Mouse (Mus musculus): Measurements from ENCODE around the gene Ryr1. TPM values are rescaled to one million over a fixed set of nuclear protein-coding genes. Genes with fewer than 3 reads are reported as not detected.
A peak's percentile ranks its signal among the peaks of the same experiment; 100 is the strongest.

Ryr1 gene
- polyA plus RNA-seq, 1 experiment from 2014 or later = 19.7 TPM

DNA sequence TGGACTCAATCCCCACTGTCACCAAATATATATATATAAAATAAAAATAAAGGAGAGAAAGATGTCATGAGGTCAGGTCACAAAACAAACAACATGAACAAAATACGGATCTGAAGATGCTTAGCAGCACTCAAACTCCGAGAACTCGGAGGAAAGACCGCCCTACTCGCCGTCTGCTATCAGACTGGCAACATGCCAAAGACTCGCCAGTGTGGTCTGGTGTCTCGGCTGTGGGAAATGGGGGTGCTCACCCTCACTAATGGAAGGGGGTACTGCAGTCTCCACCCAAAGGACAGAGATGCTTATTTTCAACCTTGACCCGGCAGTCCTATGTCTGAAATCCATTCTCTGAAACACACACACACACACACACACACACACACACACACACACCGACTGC is 93.3 kb downstream of the Ryr1 start:
- Histone ChIP-seq H3K9ac (replicated peaks; ENCODE audit: low read depth, low read length) (no peak overlapping the region), H3K27me3 (replicated peaks; ENCODE audit: control insufficient read depth, insufficient read depth, low read length) (no peaks in the 10 kb centered on the region), H3K4me2 (ENCODE audit: low read length) (no peak overlapping the region), H3K4me3 (replicated peaks; ENCODE audit: low read length) (no peak overlapping the region), H3K9me3 (ENCODE audit: control insufficient read depth, low read length) (no peaks in the 10 kb centered on the region), H3K27ac (ENCODE audit: low read length) (no peak overlapping the region), H3K36me3 (ENCODE audit: control insufficient read depth, insufficient read depth) (no peaks in the 10 kb centered on the region), H3K4me1 (replicated peaks; ENCODE audit: control insufficient read depth, insufficient read depth, low read length) (no peaks in the 10 kb centered on the region)
- 53% methylated on average over 10 of the region's 10 CpGs for WGBS
- no peak for ATAC-seq

DNA sequence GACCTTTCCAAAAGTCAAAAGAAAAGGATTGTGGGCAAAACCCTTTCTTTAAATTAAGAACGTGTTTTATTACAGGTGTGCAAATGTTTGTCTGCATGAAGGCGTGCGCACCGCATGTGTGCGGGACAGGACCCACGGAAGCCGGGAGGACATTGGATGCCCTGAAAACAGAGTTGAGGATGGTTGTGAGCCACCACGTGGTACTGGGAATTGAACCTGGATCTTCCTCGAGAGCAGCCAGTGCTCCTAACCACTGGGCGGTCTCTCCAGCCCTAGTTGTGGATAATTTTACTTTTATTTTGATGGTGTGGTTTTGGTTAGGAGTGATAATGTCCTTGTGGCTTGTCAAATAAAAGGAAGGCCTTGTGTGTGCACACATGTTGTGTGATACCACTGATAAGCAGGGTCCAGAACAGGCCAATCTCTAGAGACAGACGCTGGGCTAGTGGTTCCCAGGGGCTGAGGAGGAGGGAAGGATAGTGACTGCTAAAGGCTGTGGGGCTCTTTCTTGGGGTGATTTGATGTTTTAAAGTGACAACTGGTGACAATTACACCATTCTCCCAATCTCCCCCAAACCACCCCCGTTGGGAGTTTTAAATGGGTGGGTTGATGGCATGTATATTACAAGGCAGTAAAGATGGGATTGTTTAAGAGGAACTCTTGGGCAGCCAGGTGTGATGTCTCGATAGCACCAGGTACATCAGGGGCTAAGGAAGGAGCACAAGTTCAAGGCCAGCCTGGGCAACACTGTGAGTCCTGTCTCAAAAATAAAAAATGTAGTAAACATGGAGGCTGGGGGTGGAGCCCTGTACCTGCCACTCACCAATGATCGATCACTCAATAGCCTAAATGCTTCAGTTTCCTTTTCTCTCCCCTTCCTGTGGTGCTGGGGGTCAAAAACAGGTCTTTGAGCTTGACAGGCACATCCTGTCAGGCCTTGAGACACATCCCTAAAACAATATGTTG is 95.0 kb downstream of the Ryr1 start:
- Histone ChIP-seq H3K9ac (replicated peaks; ENCODE audit: low read depth, low read length) (no peak overlapping the region), H3K4me1 (replicated peaks; ENCODE audit: control insufficient read depth, insufficient read depth, low read length) (no peaks in the 10 kb centered on the region), H3K27me3 (replicated peaks; ENCODE audit: control insufficient read depth, insufficient read depth, low read length) (no peaks in the 10 kb centered on the region), H3K27ac (ENCODE audit: low read length) (no peak overlapping the region), H3K4me3 (replicated peaks; ENCODE audit: low read length) (no peak overlapping the region), H3K4me2 (ENCODE audit: low read length) (no peak overlapping the region), H3K36me3 (ENCODE audit: control insufficient read depth, insufficient read depth) (no peaks in the 10 kb centered on the region), H3K9me3 (ENCODE audit: control insufficient read depth, low read length) (no peaks in the 10 kb centered on the region)
- no peak for ATAC-seq
- WGBS = 93% methylated on average over 14 of the region's 14 CpGs

DNA sequence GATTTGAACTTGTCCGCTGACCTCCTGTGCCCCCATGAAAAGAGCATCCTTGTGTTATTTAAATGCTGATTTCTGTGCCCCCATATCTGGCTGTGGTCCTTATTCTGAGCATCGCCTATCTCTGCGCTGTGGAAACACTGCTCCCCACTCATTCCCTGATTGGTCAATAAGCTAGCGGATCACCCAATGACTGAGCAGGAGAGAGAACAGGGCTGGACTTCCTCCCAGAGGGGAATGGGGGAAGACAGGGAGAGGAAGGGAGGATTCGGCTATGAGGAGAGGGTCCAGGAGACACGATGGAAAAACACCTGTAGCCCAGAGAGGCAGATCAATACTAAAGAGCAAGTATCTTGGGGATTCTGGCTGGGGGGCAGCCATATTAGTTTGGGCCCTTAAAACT is 96.2 kb downstream of the Ryr1 start:
- Histone ChIP-seq H3K4me3 (replicated peaks; ENCODE audit: low read length) (no peak overlapping the region), H3K4me1 (replicated peaks; ENCODE audit: control insufficient read depth, insufficient read depth, low read length) (no peaks in the 10 kb centered on the region), H3K36me3 (ENCODE audit: control insufficient read depth, insufficient read depth) (no peaks in the 10 kb centered on the region), H3K27me3 (replicated peaks; ENCODE audit: control insufficient read depth, insufficient read depth, low read length) (no peaks in the 10 kb centered on the region), H3K9me3 (ENCODE audit: control insufficient read depth, low read length) (no peaks in the 10 kb centered on the region), H3K4me2 (ENCODE audit: low read length) (no peak overlapping the region), H3K9ac (replicated peaks; ENCODE audit: low read depth, low read length) (no peak overlapping the region), H3K27ac (ENCODE audit: low read length) (no peak overlapping the region)
- no peak for ATAC-seq
- 76% methylated on average over 6 of the region's 6 CpGs for WGBS

DNA sequence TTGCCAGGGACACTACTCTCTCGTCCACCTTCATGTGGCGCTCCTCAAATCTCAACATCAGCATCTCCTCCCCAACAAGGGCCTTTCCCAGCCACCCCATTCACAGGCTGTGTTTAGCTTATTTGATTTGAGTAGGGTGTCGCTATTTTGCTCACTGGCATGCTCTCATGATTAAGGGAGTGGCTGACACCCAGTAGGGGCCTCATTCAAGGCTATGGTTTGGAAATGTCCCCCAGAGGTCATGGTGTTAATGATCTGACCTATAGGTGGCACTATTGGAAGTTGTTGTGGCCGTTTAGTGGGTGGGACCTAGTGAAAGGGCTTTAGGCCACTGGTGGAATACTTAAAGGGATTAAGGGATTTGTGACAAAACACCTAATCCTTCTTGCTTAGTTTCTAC is 98.2 kb downstream of the Ryr1 start:
- no peak overlapping the region for H3K4me3 ChIP-seq (replicated peaks; ENCODE audit: low read length)
- H3K36me3 ChIP-seq (ENCODE audit: control insufficient read depth, insufficient read depth) = no peaks in the 10 kb centered on the region
- WGBS = 64% methylated on average over 4 of the region's 4 CpGs
- no peak overlapping the region for H3K27ac ChIP-seq (ENCODE audit: low read length)
- H3K4me1 ChIP-seq (replicated peaks; ENCODE audit: control insufficient read depth, insufficient read depth, low read length) = no peaks in the 10 kb centered on the region
- no peak for ATAC-seq
- H3K9ac ChIP-seq (replicated peaks; ENCODE audit: low read depth, low read length) = no peak overlapping the region
- H3K27me3 ChIP-seq (replicated peaks; ENCODE audit: control insufficient read depth, insufficient read depth, low read length) = no peaks in the 10 kb centered on the region
- no peaks in the 10 kb centered on the region for H3K9me3 ChIP-seq (ENCODE audit: control insufficient read depth, low read length)
- no peak overlapping the region for H3K4me2 ChIP-seq (ENCODE audit: low read length)

DNA sequence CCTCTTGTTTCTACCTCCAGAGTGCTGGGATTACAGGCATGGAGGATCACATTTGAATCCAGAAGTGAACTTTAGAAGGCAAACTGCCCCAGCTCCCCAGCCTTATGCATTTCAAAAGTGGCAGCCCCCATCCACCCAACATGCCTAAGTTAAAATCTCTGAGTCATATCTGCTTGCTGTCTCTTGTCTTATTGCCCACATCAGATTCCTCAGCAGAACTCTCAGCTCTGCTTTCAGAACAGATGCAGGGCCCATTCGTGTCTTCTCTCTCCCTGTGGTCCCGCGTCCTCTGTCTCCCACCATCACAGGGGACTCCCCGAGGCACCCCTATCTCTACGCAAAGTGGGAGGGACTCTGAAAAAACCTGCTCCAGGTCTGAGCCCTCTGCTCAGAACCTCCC is 98.8 kb downstream of the Ryr1 start:
- no peaks in the 10 kb centered on the region for H3K9me3 ChIP-seq (ENCODE audit: control insufficient read depth, low read length)
- 87% methylated on average over 5 of the region's 5 CpGs for WGBS
- no peak for ATAC-seq
- no peak overlapping the region for H3K9ac ChIP-seq (replicated peaks; ENCODE audit: low read depth, low read length)
- H3K4me3 ChIP-seq (replicated peaks; ENCODE audit: low read length) = no peak overlapping the region
- H3K4me2 ChIP-seq (ENCODE audit: low read length) = no peak overlapping the region
- no peaks in the 10 kb centered on the region for H3K4me1 ChIP-seq (replicated peaks; ENCODE audit: control insufficient read depth, insufficient read depth, low read length)
- H3K27me3 ChIP-seq (replicated peaks; ENCODE audit: control insufficient read depth, insufficient read depth, low read length) = no peaks in the 10 kb centered on the region
- no peaks in the 10 kb centered on the region for H3K36me3 ChIP-seq (ENCODE audit: control insufficient read depth, insufficient read depth)
- no peak overlapping the region for H3K27ac ChIP-seq (ENCODE audit: low read length)

DNA sequence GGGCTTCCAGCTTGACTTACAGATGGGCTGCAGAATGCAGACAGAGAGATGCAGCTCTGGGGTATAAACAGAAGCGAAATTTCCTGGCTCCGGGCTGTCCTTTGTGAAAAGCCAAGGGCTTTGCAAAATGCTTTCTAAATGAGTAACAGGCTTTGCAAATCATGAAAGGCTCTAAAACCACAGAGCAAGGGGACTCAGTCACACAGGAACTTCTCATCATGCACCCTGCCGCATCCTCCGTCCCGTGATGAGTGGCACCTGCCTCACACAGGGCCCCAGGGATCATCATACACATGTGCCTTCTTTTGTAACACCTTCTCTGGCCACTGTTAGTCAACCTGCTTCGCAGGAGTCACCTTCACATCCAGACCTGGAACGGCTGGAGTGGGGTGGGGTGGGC is 99.4 kb downstream of the Ryr1 start:
- 80% methylated on average over 7 of the region's 7 CpGs for WGBS

DNA sequence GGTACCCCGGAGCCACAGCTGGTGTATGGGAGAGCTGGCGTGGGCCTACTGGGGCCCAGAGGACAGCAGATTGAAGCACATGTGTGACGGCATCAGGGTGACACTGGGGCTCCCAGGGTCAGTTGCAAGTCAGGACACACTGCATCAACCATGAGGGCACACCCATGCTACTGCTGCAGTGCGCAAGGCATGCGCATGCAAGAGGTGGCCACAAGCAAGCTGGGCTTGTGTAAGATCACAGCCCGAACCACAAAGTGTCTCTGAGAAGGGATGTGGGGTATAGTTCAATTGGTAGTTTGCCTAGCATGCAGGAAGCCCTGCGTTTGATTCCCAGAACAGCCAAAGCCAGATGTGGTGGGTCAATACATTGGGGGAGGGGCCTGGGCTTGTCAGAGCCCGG is 101.5 kb downstream of the Ryr1 start:
- peaks cover 8% of the 10 kb centered on the region for H3K4me1 ChIP-seq (replicated peaks; ENCODE audit: control insufficient read depth, insufficient read depth, low read length)
- H3K27me3 ChIP-seq (replicated peaks; ENCODE audit: control insufficient read depth, insufficient read depth, low read length) = peaks cover 22% of the 10 kb centered on the region
- 90% methylated on average over 8 of the region's 8 CpGs for WGBS
- H3K36me3 ChIP-seq (ENCODE audit: control insufficient read depth, insufficient read depth) = no peaks in the 10 kb centered on the region
- no peak overlapping the region for H3K4me2 ChIP-seq (ENCODE audit: low read length)
- no peaks in the 10 kb centered on the region for H3K9me3 ChIP-seq (ENCODE audit: control insufficient read depth, low read length)
- H3K27ac ChIP-seq (ENCODE audit: low read length) = no peak overlapping the region
- no peak for ATAC-seq
- no peak overlapping the region for H3K9ac ChIP-seq (replicated peaks; ENCODE audit: low read depth, low read length)
- H3K4me3 ChIP-seq (replicated peaks; ENCODE audit: low read length) = no peak overlapping the region

More for the DNA sequence above, 99.4 kb downstream of the Ryr1 start:
- ATAC-seq = no peak
- no peaks in the 10 kb centered on the region for H3K9me3 ChIP-seq (ENCODE audit: control insufficient read depth, low read length)
- H3K9ac ChIP-seq (replicated peaks; ENCODE audit: low read depth, low read length) = no peak overlapping the region
- no peaks in the 10 kb centered on the region for H3K4me1 ChIP-seq (replicated peaks; ENCODE audit: control insufficient read depth, insufficient read depth, low read length)
- H3K27ac ChIP-seq (ENCODE audit: low read length) = no peak overlapping the region
- H3K27me3 ChIP-seq (replicated peaks; ENCODE audit: control insufficient read depth, insufficient read depth, low read length) = peaks cover 5% of the 10 kb centered on the region
- no peak overlapping the region for H3K4me2 ChIP-seq (ENCODE audit: low read length)
- no peaks in the 10 kb centered on the region for H3K36me3 ChIP-seq (ENCODE audit: control insufficient read depth, insufficient read depth)
- no peak overlapping the region for H3K4me3 ChIP-seq (replicated peaks; ENCODE audit: low read length)

DNA sequence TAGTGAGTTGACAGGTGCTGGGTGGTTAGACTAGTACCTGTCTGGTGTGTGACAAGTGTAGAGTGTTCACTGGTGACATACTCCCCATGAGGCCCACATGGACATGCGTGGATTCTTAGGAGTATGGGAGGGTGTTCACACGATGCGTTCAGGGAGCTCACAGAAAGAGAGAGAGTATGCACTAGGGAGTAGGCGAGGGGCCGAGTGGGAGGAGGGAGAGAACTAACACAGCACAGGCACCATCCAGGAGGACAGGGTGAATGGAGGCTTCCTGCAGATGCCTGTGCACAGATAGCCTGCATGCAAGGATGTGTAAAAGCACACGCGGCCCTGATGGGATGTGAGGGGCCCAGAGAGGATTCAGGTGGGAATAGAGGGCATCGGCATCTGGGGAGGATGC is 102.5 kb downstream of the Ryr1 start:
- Histone ChIP-seq H3K27ac (ENCODE audit: low read length) (no peak overlapping the region), H3K4me2 (ENCODE audit: low read length) (no peak overlapping the region), H3K4me1 (replicated peaks; ENCODE audit: control insufficient read depth, insufficient read depth, low read length) (peaks cover 8% of the 10 kb centered on the region), H3K36me3 (ENCODE audit: control insufficient read depth, insufficient read depth) (no peaks in the 10 kb centered on the region), H3K4me3 (replicated peaks; ENCODE audit: low read length) (no peak overlapping the region), H3K9ac (replicated peaks; ENCODE audit: low read depth, low read length) (no peak overlapping the region), H3K9me3 (ENCODE audit: control insufficient read depth, low read length) (no peaks in the 10 kb centered on the region), H3K27me3 (replicated peaks; ENCODE audit: control insufficient read depth, insufficient read depth, low read length) (peaks cover 31% of the 10 kb centered on the region)
- ATAC-seq = no peak
- 90% methylated on average over 8 of the region's 8 CpGs for WGBS

DNA sequence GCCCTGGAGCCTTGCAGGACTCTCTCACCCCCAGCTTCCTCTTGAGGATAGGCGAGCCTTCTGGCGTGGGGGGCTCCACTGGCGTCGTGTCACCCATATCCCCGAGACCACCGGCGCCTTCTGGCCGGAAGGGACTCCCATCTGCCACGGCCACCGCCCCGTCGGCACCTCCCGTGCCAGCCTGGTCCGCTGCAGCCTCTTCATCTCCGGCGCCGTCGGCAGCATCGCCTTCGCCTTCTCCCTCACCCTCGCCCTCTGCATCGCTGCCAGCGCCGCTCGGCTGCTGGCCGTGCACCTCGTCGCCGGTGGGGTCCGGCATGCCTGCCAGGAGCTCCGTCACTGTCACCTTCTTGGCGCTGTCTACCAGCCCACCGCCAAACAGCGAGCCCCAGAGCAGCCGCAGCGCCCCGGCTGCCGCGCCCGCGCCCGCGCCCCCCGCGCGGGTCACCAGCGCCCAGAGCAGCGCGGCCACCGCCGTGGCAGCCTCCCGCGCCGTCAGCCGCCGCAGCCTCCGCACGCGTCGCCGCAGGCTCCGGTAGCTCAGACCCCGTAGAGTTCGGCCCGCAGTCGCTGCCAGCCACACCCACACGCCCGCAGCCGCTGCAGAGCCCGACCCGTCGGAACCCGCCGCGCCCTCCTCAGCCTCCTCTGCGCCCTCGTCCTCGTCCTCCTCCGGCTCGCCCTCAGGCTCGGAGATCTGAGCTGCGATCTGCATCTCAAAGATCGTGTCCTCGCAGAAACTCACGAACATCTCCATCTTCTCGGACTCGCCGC is 105.3 kb downstream of the Ryr1 start:
- Histone ChIP-seq H3K4me3 (replicated peaks; ENCODE audit: low read length) (peak overlapping the region; percentile 43), H3K9me3 (ENCODE audit: control insufficient read depth, low read length) (no peaks in the 10 kb centered on the region), H3K9ac (replicated peaks; ENCODE audit: low read depth, low read length) (peak overlapping the region; percentile 55), H3K27me3 (replicated peaks; ENCODE audit: control insufficient read depth, insufficient read depth, low read length) (peaks cover 31% of the 10 kb centered on the region), H3K27ac (ENCODE audit: low read length) (no peak overlapping the region), H3K36me3 (ENCODE audit: control insufficient read depth, insufficient read depth) (no peaks in the 10 kb centered on the region), H3K4me1 (replicated peaks; ENCODE audit: control insufficient read depth, insufficient read depth, low read length) (peaks cover 8% of the 10 kb centered on the region), H3K4me2 (ENCODE audit: low read length) (peak overlapping the region; percentile 60)
- ATAC-seq = no peak
- WGBS = 4% methylated on average over 77 of the region's 88 CpGs

Measured in forebrain, embryonic 16.5 days (tissue).